Mouse (Mus musculus): ENCODE measurements around the gene Ubl7. TPM values are rescaled to one million over a fixed set of nuclear protein-coding genes. Genes with fewer than 3 reads are reported as not detected.

The Ubl7 gene
- polyA plus RNA-seq, 1 experiment from 2014 or later, result 123 TPM

- peak overlapping the region; percentile 75 for H3K4me3 ChIP-seq
- no peaks in the 10 kb centered on the region for H3K36me3 ChIP-seq
- peak; percentile 64 for ATAC-seq (ENCODE audit: insufficient number of reproducible peaks, insufficient read depth, low FRiP score, low TSS enrichment)
- H3K4me1 ChIP-seq, result peaks cover 15% of the 10 kb centered on the region
- H3K9me3 ChIP-seq, result no peaks in the 10 kb centered on the region
- peak overlapping the region; percentile 73 for H3K9ac ChIP-seq
- H3K27me3 ChIP-seq, result peaks cover 54% of the 10 kb centered on the region
- H3K27ac ChIP-seq, result 0 out of 2 replicates have a peak overlapping the region, but pooled peaks have one; percentile 43
- WGBS, result under 1% methylated on average over 44 of the region's 44 CpGs
- peak overlapping the region; percentile 97 for H3K4me2 ChIP-seq (replicated peaks)
Observed at GRCm38 (mm10) chr9:57940349-57940794, 29.6 kb downstream of the Ubl7 start.

- peaks cover 15% of the 10 kb centered on the region for H3K4me1 ChIP-seq
- peak overlapping the region; percentile 97 for H3K4me2 ChIP-seq (replicated peaks)
- H3K9ac ChIP-seq, result peak overlapping the region; percentile 73
- 8% methylated on average over 28 of the region's 28 CpGs for WGBS
- ATAC-seq (ENCODE audit: insufficient number of reproducible peaks, insufficient read depth, low FRiP score, low TSS enrichment), result no peak
- H3K27ac ChIP-seq, result no peak overlapping the region
- H3K27me3 ChIP-seq, result peaks cover 54% of the 10 kb centered on the region
- H3K9me3 ChIP-seq, result no peaks in the 10 kb centered on the region
- H3K4me3 ChIP-seq, result peak overlapping the region; percentile 75
- H3K36me3 ChIP-seq, result no peaks in the 10 kb centered on the region
Observed at GRCm38 (mm10) chr9:57940861-57941638, 30.3 kb downstream of the Ubl7 start.

- 73% methylated on average over 2 of the region's 2 CpGs for WGBS
- Histone ChIP-seq H3K4me1 (peaks cover 15% of the 10 kb centered on the region), H3K27ac (no peak overlapping the region), H3K27me3 (peaks cover 59% of the 10 kb centered on the region), H3K9ac (no peak overlapping the region), H3K4me2 (replicated peaks) (no peak overlapping the region), H3K9me3 (no peaks in the 10 kb centered on the region), H3K4me3 (no peak overlapping the region), H3K36me3 (no peaks in the 10 kb centered on the region)
- no peak for ATAC-seq (ENCODE audit: insufficient number of reproducible peaks, insufficient read depth, low FRiP score, low TSS enrichment)
Observed at GRCm38 (mm10) chr9:57942039-57942438, 31.3 kb downstream of the Ubl7 start.

GRCm38 (mm10) chr9:57943067-57943466 lies 32.3 kb downstream of the Ubl7 start:
- no peaks in the 10 kb centered on the region for H3K9me3 ChIP-seq
- H3K9ac ChIP-seq, result no peak overlapping the region
- no peak for ATAC-seq (ENCODE audit: insufficient number of reproducible peaks, insufficient read depth, low FRiP score, low TSS enrichment)
- no peaks in the 10 kb centered on the region for H3K36me3 ChIP-seq
- H3K27me3 ChIP-seq, result peaks cover 59% of the 10 kb centered on the region
- H3K4me2 ChIP-seq (replicated peaks), result no peak overlapping the region
- 26% methylated on average over 2 of the region's 2 CpGs for WGBS
- no peak overlapping the region for H3K4me3 ChIP-seq
- peaks cover 15% of the 10 kb centered on the region for H3K4me1 ChIP-seq
- no peak overlapping the region for H3K27ac ChIP-seq

GRCm38 (mm10) chr9:57944572-57944971 lies 33.8 kb downstream of the Ubl7 start:
- peaks cover 12% of the 10 kb centered on the region for H3K4me1 ChIP-seq
- H3K9me3 ChIP-seq, result no peaks in the 10 kb centered on the region
- WGBS, result 25% methylated on average over 5 of the region's 5 CpGs
- no peaks in the 10 kb centered on the region for H3K36me3 ChIP-seq
- H3K4me2 ChIP-seq (replicated peaks), result no peak overlapping the region
- ATAC-seq (ENCODE audit: insufficient number of reproducible peaks, insufficient read depth, low FRiP score, low TSS enrichment), result no peak
- no peak overlapping the region for H3K4me3 ChIP-seq
- peaks cover 53% of the 10 kb centered on the region for H3K27me3 ChIP-seq
- no peak overlapping the region for H3K27ac ChIP-seq
- H3K9ac ChIP-seq, result no peak overlapping the region

GRCm38 (mm10) chr9:57945771-57946616 lies 35.2 kb downstream of the Ubl7 start:
- Histone ChIP-seq H3K9me3 (no peaks in the 10 kb centered on the region), H3K4me1 (peaks cover 9% of the 10 kb centered on the region), H3K9ac (no peak overlapping the region), H3K4me3 (no peak overlapping the region), H3K4me2 (replicated peaks) (no peak overlapping the region), H3K27ac (no peak overlapping the region), H3K36me3 (no peaks in the 10 kb centered on the region), H3K27me3 (peaks cover 41% of the 10 kb centered on the region)
- 71% methylated on average over 8 of the region's 8 CpGs for WGBS
- no peak for ATAC-seq (ENCODE audit: insufficient number of reproducible peaks, insufficient read depth, low FRiP score, low TSS enrichment)

GRCm38 (mm10) chr9:57947381-57948030 lies 36.7 kb downstream of the Ubl7 start:
- H3K4me1 ChIP-seq, result peaks cover 15% of the 10 kb centered on the region
- WGBS, result 58% methylated on average over 7 of the region's 7 CpGs
- no peak for ATAC-seq (ENCODE audit: insufficient number of reproducible peaks, insufficient read depth, low FRiP score, low TSS enrichment)

GRCm38 (mm10) chr9:57948333-57948931 lies 37.7 kb downstream of the Ubl7 start:
- no peak overlapping the region for H3K4me3 ChIP-seq
- WGBS, result 80% methylated on average over 7 of the region's 7 CpGs
- H3K27ac ChIP-seq, result no peak overlapping the region
- no peaks in the 10 kb centered on the region for H3K9me3 ChIP-seq
- no peak for ATAC-seq (ENCODE audit: insufficient number of reproducible peaks, insufficient read depth, low FRiP score, low TSS enrichment)
- H3K27me3 ChIP-seq, result peaks cover 17% of the 10 kb centered on the region; the same call in 1 of the 2 replicates
- no peak overlapping the region for H3K4me2 ChIP-seq (replicated peaks)
- H3K9ac ChIP-seq, result no peak overlapping the region
- H3K4me1 ChIP-seq, result peaks cover 17% of the 10 kb centered on the region
- no peaks in the 10 kb centered on the region for H3K36me3 ChIP-seq

More at GRCm38 (mm10) chr9:57947381-57948030, 36.7 kb downstream of the Ubl7 start:
- H3K9ac ChIP-seq, result no peak overlapping the region
- H3K9me3 ChIP-seq, result no peaks in the 10 kb centered on the region
- H3K36me3 ChIP-seq, result no peaks in the 10 kb centered on the region
- no peak overlapping the region for H3K27ac ChIP-seq
- no peak overlapping the region for H3K4me2 ChIP-seq (replicated peaks)
- no peak overlapping the region for H3K4me3 ChIP-seq
- peaks cover 26% of the 10 kb centered on the region for H3K27me3 ChIP-seq

GRCm38 (mm10) chr9:57949102-57949704 lies 38.4 kb downstream of the Ubl7 start:
- ATAC-seq (ENCODE audit: insufficient number of reproducible peaks, insufficient read depth, low FRiP score, low TSS enrichment), result no peak

GRCm38 (mm10) chr9:57949879-57950278 lies 39.1 kb downstream of the Ubl7 start:
- 32% methylated on average over 8 of the region's 8 CpGs for WGBS
- Histone ChIP-seq H3K36me3 (no peaks in the 10 kb centered on the region), H3K4me2 (replicated peaks) (no peak overlapping the region), H3K4me1 (peaks cover 21% of the 10 kb centered on the region), H3K9ac (no peak overlapping the region), H3K9me3 (no peaks in the 10 kb centered on the region), H3K4me3 (no peak overlapping the region), H3K27ac (no peak overlapping the region), H3K27me3 (peaks cover 14% of the 10 kb centered on the region; the same call in 1 of the 2 replicates)
- ATAC-seq (ENCODE audit: insufficient number of reproducible peaks, insufficient read depth, low FRiP score, low TSS enrichment), result no peak

More at GRCm38 (mm10) chr9:57949102-57949704, 38.4 kb downstream of the Ubl7 start:
- H3K27ac ChIP-seq, result no peak overlapping the region
- H3K36me3 ChIP-seq, result no peaks in the 10 kb centered on the region
- H3K27me3 ChIP-seq, result peaks cover 14% of the 10 kb centered on the region; the same call in 1 of the 2 replicates
- H3K9me3 ChIP-seq, result no peaks in the 10 kb centered on the region
- H3K9ac ChIP-seq, result no peak overlapping the region
- H3K4me3 ChIP-seq, result no peak overlapping the region
- no peak overlapping the region for H3K4me2 ChIP-seq (replicated peaks)
- H3K4me1 ChIP-seq, result peaks cover 21% of the 10 kb centered on the region
- WGBS, result 85% methylated on average over 8 of the region's 8 CpGs

GRCm38 (mm10) chr9:57950519-57950918 lies 39.7 kb downstream of the Ubl7 start:
- no peak for ATAC-seq (ENCODE audit: insufficient number of reproducible peaks, insufficient read depth, low FRiP score, low TSS enrichment)
- no peak overlapping the region for H3K27ac ChIP-seq
- H3K36me3 ChIP-seq, result no peaks in the 10 kb centered on the region
- no peak overlapping the region for H3K4me2 ChIP-seq (replicated peaks)
- H3K27me3 ChIP-seq, result peaks cover 14% of the 10 kb centered on the region; the same call in 1 of the 2 replicates
- 34% methylated on average over 9 of the region's 9 CpGs for WGBS
- peaks cover 21% of the 10 kb centered on the region for H3K4me1 ChIP-seq
- H3K4me3 ChIP-seq, result no peak overlapping the region
- no peak overlapping the region for H3K9ac ChIP-seq
- no peaks in the 10 kb centered on the region for H3K9me3 ChIP-seq

All from embryonic facial prominence, embryonic 12.5 days (tissue).